Mouse (Mus musculus) ES-Bruce4 (cell line): Measurements from ENCODE around the gene Ess2.

Source experiments
- CTCF ChIP-seq: IDR thresholded peaks from one replicate; pipeline ENCODE4 v1.8.1; 2011; ENCODE audit warnings: low read depth, low read length
- EP300 ChIP-seq: IDR thresholded peaks from 2 replicates; pipeline ENCODE4 v1.6.1; 2011; ENCODE audit warnings: low read depth, low read length; ENCODE audit not compliant: insufficient read depth

- TF ChIP-seq EP300 (no peak), CTCF (no peak)
Observed at GRCm38 (mm10) chr16:17882196-17882595, 29.0 kb downstream of the Ess2 start.
